Mouse (Mus musculus) kidney, adult 11 months (tissue): Measurements from ENCODE around the gene Utp14a.
A peak's percentile ranks its signal among the peaks of the same experiment; 100 is the strongest.
"Not testable (repeated sequence)": the region's sequence is repeated elsewhere in the genome, so short reads cannot be mapped to it uniquely, and the experiment has no call there.

Experiments
- DNase-seq: peaks from one replicate; pipeline ENCODE4 v3.0.0; 2022

Gene Utp14a

GRCm38 (mm10) chrX:48256468-48257007, at the start of gene Utp14a:
Gene Utp14a (plus strand): TSS chrX:48256862.
- DNase-seq: peak; percentile 96

GRCm38 (mm10) chrX:48207761-48208487, 48.7 kb upstream of the Utp14a start:
- peak; percentile 76 for DNase-seq

DNA sequence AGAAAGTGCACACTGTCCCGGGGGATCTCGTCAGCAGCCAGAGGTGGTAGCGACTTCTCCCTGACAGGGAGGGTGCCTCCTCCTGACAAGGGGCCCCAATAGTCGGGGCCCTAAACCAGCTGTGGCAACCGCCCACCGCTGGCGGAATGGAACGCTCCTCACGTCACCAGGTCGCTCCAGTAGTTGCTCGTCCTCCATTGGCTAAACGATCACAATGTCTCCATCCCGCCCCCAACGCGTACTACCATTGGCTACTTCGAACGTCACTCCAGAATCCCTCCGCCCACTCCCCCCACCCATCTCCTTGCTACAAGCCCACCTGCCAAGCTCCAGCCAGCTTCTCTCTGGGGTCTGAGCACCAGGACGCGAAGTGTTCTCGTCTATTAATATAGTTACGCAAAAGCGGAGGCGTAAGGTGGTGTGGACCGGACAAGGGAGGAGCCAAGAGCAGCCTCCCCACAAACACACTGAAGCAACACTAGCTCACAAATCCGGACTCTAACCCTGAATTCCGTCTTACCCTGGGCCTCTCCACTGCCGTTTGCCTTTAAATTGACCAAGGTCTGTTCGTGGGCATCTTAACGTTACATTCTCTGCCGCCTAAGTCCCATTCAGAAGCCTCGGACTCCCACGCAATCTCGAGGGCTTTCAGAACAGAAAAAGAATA, 48.0 kb upstream of the Utp14a start, which contains the start of gene Zdhhc9:
Zdhhc9 (minus strand) TSS at position 360 of the 667 bp plus-strand sequence.
- DNase-seq: peak; percentile 86

DNA sequence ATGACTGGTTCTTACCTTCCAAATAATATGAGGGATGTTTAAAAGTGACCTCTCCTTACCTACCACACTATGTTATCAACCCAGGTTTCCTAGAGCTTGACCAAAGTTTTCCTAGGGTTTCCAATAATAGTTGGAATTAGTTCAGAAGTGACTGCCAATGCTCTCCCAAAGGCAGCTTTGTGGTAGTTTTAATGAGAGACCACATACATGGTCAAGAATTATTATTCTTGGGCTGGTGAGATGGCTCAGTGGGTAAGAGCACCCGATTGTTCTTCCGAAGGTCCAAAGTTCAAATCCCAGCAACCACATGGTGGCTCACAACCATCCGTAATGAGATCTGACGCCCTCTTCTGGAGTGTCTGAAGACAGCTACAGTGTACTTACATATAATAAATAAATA, 46.9 kb upstream of the Utp14a start:
- not testable (repeated sequence) for DNase-seq

GRCm38 (mm10) chrX:48219468-48219867, 37.2 kb upstream of the Utp14a start:
- DNase-seq: no peak

GRCm38 (mm10) chrX:48222706-48223105, 34.0 kb upstream of the Utp14a start:
- DNase-seq: no peak

- DNase-seq: no peak
Observed at GRCm38 (mm10) chrX:48226225-48226624, 30.4 kb upstream of the Utp14a start.

GRCm38 (mm10) chrX:48234417-48234816, 22.2 kb upstream of the Utp14a start:
- no peak for DNase-seq

DNA sequence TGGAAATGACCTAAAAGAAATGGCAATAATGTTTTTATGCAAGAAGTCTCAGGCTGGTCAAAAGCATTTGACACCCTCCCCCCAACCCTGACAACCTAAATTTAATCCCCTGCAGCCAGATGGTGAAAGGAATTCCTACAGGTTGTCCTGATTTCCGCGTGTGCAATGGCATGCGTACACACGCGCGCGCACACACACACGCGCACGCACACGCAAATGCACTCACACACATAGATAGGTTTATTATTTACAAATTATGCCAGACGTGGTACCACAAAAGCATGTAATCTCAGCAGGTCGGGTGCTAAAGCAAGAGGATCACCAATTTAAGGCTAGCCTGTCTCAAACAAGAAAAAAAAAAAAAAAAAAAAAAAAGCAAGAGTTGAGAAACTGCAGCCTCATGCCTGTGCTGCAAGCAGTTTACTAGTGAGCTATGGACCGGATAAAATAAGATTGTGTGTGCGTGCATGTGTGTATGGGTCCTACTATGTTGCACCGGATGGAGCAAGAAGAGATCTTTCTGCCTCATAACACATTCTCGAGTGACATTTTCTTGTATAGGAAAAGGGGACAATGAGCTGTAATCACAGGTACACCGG, 733 bp upstream of the Utp14a start:
- peak; percentile 7 for DNase-seq

GRCm38 (mm10) chrX:48257011-48257410, 349 bp downstream of the Utp14a start:
- DNase-seq: no peak

GRCm38 (mm10) chrX:48271671-48272070, 15.0 kb downstream of the Utp14a start:
- DNase-seq: no peak

DNA sequence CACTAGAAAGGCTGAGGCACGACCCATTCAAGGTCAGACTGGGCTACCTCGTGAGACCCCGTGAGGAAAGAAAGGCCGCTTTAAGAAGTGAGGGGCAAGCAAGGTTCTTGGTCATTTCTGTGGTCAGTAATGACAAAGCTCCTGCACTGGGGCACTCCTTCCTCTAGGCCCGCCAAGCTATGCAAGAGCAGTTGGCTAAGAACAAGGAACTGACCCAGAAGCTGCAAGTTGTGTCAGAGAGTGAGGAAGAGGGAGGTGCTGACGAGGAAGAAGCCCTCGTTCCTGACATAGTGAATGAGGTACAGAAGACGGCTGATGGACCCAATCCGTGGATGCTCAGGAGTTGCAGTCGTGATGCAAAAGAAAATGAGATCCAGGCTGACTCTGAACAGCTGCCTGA, 18.0 kb downstream of the Utp14a start:
- no peak for DNase-seq

- DNase-seq: peak; percentile 7
Observed at GRCm38 (mm10) chrX:48278103-48278502, 21.4 kb downstream of the Utp14a start.

DNA sequence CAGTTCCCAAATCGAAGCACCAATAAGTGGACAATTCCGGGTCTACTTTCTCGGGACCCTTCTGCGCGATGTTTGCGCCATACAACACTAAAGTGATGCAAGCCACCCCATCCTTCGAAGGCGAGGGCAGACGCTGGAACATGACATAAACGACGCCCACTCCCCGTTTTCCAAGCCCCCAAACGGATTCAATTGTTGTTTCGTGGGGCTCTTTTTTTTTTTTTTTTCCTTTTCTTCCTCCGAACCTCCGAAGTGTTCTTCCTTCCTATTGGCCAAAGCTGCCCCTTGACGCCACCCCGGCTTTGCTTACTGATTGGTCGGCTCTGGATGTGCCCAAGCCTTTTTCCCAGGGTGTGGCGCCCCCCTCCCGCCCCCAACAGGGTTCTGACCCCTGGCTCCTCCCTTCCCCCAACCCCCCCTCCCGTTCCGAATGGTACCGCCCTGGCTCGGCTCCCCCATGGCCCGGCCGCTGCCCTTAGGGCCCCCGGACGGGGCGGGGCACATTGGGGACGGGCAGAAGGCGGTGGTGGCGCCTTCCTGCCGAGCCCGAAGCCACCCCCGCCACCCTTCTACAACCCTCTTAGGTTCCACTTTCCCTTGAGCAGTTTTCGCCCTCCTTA, 27.8 kb downstream of the Utp14a start:
- peak; percentile 81 for DNase-seq

DNA sequence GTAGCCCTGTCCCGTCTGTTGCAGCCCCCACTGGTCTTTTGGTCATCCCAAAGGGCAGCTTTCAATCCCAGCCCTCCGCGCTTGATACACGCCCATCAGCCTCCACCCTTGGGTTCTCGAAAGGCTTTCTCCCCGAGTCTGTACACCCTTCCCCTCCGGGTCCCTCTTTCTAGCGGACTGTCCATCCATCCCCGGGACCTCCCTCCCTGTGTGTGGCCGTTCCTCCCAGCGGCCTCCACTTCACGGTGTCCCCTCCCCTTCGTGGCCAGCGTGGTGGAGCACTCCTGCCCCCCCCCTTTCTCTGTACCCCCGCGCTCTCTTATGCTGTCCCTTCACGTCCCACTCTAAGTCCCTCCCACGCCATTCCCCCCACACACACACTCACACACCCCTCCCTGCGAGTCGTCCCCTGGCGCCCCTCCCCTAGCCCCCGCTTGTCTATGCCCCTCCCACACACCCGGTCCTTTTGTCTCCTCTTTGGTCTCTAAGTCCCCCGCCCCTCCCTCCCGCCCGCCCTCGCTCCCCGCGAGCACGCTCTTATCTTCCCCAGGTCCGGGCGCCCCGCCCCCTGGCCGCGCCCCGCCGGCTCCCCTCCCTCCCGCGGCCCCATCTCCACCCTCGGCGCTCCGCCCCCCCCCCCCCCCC, 28.5 kb downstream of the Utp14a start:
- peak; percentile 54 for DNase-seq

DNA sequence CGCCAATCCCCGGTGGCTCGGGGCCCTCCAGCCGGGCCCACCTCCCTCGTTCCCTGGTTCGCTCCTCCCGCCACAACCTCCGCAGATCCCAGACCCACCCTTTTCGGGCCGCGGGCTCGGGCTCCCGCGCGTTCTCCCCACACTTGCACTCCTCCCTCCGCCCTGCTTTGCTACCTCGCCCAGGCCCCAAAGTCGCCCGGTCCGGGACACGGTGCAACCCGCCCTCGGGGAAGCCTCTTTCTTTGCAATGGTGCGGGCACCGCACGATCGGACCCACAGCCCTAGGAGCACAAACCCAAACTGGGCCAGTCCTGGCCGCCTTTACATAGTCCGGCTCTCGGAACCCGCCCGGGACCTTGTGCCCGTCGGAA, 29.0 kb downstream of the Utp14a start:
- DNase-seq: peak; percentile 34

- no peak for DNase-seq
Observed at GRCm38 (mm10) chrX:48286488-48286887, 29.8 kb downstream of the Utp14a start.

GRCm38 (mm10) chrX:48288008-48288407, 31.3 kb downstream of the Utp14a start:
- no peak for DNase-seq

- DNase-seq: no peak
Observed at GRCm38 (mm10) chrX:48291413-48291812, 34.8 kb downstream of the Utp14a start.

DNA sequence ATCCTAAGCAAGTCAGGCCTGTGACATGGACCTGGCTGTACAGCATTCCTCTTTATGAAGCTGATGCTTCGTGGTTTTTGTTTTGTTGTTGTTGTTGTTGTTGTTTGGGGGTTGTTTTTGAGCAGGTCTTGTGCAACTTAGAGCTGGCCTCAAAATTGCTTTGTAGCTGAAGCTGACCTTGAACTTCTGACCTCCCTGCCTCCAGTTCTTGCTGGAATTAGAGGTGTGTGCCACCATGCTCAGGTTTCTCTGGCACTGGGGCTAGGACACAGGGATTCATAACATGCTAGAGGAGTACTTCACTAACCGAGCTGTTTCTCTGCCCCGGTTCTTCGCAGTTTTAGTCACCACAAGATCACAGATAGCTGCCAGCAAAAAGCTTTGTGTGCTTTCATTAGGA, 48.7 kb downstream of the Utp14a start:
- no peak for DNase-seq

DNA sequence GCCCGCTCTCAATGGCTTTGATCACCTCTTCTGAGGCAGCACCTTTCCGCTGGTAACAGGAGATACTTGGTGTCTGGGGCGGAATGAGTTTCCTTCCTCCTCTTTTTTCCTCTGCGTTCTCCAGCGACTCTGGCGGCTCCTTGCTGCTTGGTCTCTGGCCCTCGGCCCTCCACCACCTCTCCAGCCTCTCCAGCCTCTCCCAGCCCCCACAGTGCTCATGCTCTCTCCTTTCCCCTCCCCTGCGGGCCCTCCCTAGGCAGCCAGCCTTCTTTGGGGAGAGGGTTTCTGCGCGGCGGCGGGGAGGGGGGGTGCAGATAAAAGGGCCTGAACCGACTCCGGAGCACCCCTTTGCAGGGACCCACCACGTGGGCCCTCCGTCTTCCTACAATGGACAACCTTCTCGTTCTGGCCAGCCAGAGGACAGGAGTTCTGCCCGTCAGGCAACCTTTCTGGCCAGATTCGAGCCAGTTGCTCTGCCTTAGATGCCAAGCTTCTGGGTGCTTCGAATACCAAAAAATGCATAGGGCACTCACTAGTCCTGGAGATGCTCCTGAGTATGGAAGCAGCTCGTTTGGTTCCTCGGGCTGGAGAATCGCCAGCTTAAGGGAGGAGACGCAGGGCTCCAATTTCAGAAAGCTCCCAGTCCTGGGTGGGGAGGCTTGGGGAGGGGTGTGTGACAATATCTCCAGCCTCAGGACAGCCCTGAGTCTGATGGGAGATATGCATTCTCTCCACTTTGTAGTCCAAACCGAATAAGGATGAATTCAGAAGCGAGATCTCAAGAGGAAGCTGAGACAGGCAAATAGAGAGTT, 54.2 kb downstream of the Utp14a start:
- DNase-seq: no peak

- DNase-seq: no peak
Observed at GRCm38 (mm10) chrX:48311727-48312126, 55.1 kb downstream of the Utp14a start.
